ENCODE assay signal across 8 mouse cellular contexts in genomic region chr11:61620762-61621161, GRCm38 (mm10). TPM values are rescaled to one million over a fixed set of nuclear protein-coding genes. Genes with fewer than 3 reads are reported as not detected.
DNase-seq lines count a peak whose midpoint lies in the region; ATAC-seq and TF ChIP-seq lines count a peak whose summit lies in the region.

No protein-coding gene starts in this region.

- no peaks in the 10 kb centered on the region for H3K9me3 ChIP-seq in lung, postnatal 0 days (ENCODE audit: low read length)
- H3K9me3 ChIP-seq in limb, embryonic 14.5 days (ENCODE audit: control insufficient read depth, low read length), result no peaks in the 10 kb centered on the region
- no peaks in the 10 kb centered on the region for H3K9me3 ChIP-seq in stomach, postnatal 0 days (ENCODE audit: control insufficient read depth, low read length)

- peak overlapping the region; percentile 73 for H3K4me3 ChIP-seq in cerebellum, adult 2 months (replicated peaks; ENCODE audit: insufficient read depth, low read depth, low read length)
- H3K4me3 ChIP-seq in lung, postnatal 0 days (ENCODE audit: low read depth, low read length), result peak overlapping the region; percentile 30; the same call in 1 of the 2 replicates
- H3K4me3 ChIP-seq in limb, embryonic 14.5 days (replicated peaks; ENCODE audit: low read length), result peak overlapping the region; percentile 37
- peak overlapping the region; percentile 32; the same call in 1 of the 2 replicates for H3K4me3 ChIP-seq in stomach, postnatal 0 days (ENCODE audit: low read depth, low read length)

- no peaks in the 10 kb centered on the region for H3K36me3 ChIP-seq in lung, postnatal 0 days (ENCODE audit: insufficient read depth, low read length)
- H3K36me3 ChIP-seq in limb, embryonic 14.5 days (ENCODE audit: control insufficient read depth, insufficient read depth, low read length), result no peaks in the 10 kb centered on the region
- no peaks in the 10 kb centered on the region for H3K36me3 ChIP-seq in stomach, postnatal 0 days (ENCODE audit: control insufficient read depth, insufficient read depth, low read length)

- no peaks in the 10 kb centered on the region for H3K27me3 ChIP-seq in cerebellum, adult 2 months (ENCODE audit: control insufficient read depth, insufficient read depth, low read length)
- no peaks in the 10 kb centered on the region for H3K27me3 ChIP-seq in lung, postnatal 0 days (replicated peaks; ENCODE audit: insufficient read depth, low read length)
- no peaks in the 10 kb centered on the region for H3K27me3 ChIP-seq in limb, embryonic 14.5 days (ENCODE audit: control insufficient read depth, insufficient read depth, low read length)
- no peaks in the 10 kb centered on the region for H3K27me3 ChIP-seq in stomach, postnatal 0 days (ENCODE audit: control insufficient read depth, insufficient read depth, low read length)

- no peak for DNase-seq in cerebellum, adult 2 months
- no peak for DNase-seq in cerebellum, postnatal 4 days (ENCODE audit: low spot score in 2 of 2)
- no peak for DNase-seq in lung, postnatal 0 days (ENCODE audit: low spot score)
- no peak for DNase-seq in lung, postnatal 25 days (ENCODE audit: low spot score)
- DNase-seq in limb, embryonic 14.5 days (ENCODE audit: low spot score), result no peak
- DNase-seq in stomach, postnatal 0 days (ENCODE audit: low spot score), result no peak
- no peak for DNase-seq in ovary, postnatal 14 days (ENCODE audit: low spot score)
- no peak for DNase-seq in thymus, postnatal 14 days

- WGBS in cerebellum, adult 2 months, result 54% methylated on average over 8 of the region's 8 CpGs
- 55% methylated on average over 8 of the region's 8 CpGs for WGBS in lung, postnatal 0 days
- WGBS in limb, embryonic 14.5 days, result 63% methylated on average over 8 of the region's 8 CpGs
- WGBS in stomach, postnatal 0 days, result 52% methylated on average over 8 of the region's 8 CpGs

- H3K4me1 ChIP-seq in cerebellum, adult 2 months (ENCODE audit: control insufficient read depth, insufficient read depth, low read length), result no peaks in the 10 kb centered on the region; the same call in 1 of the 2 replicates
- peaks cover 12% of the 10 kb centered on the region; the same call in 1 of the 2 replicates for H3K4me1 ChIP-seq in lung, postnatal 0 days (ENCODE audit: insufficient read depth, low read depth, low read length)
- H3K4me1 ChIP-seq in limb, embryonic 14.5 days (ENCODE audit: control insufficient read depth, insufficient read depth, low read length), result peaks cover 12% of the 10 kb centered on the region
- no peaks in the 10 kb centered on the region for H3K4me1 ChIP-seq in stomach, postnatal 0 days (replicated peaks; ENCODE audit: control insufficient read depth, insufficient read depth)

- H3K27ac ChIP-seq in cerebellum, adult 2 months (ENCODE audit: insufficient read depth, low read length), result 0 out of 2 replicates have a peak overlapping the region, but pooled peaks have one; percentile 83
- peak overlapping the region; percentile 83; the same call in 1 of the 2 replicates for H3K27ac ChIP-seq in lung, postnatal 0 days (ENCODE audit: low read length)
- peak overlapping the region; percentile 67; the same call in 1 of the 2 replicates for H3K27ac ChIP-seq in limb, embryonic 14.5 days (replicated peaks; ENCODE audit: low read depth, low read length)
- no peak overlapping the region for H3K27ac ChIP-seq in stomach, postnatal 0 days (replicated peaks)

- TF ChIP-seq CTCF in cerebellum, adult 2 months (IDR thresholded peaks at IDR 0.05; ENCODE audit: borderline replicate concordance, insufficient read depth, low read depth, low read length), result no peak
- no peak for TF ChIP-seq CTCF in lung, postnatal 0 days (IDR thresholded peaks at IDR 0.05)
- no peak for TF ChIP-seq CTCF in stomach, postnatal 0 days (IDR thresholded peaks at IDR 0.05; ENCODE audit: low read depth)

- no peak for TF ChIP-seq EP300 in lung, postnatal 0 days (IDR thresholded peaks at IDR 0.05)
- TF ChIP-seq EP300 in stomach, postnatal 0 days (optimal IDR thresholded peaks at IDR 0.05), result no peak

- no peak for TF ChIP-seq POLR2A in cerebellum, adult 2 months (IDR thresholded peaks at IDR 0.05; ENCODE audit: borderline replicate concordance, insufficient read depth, low read length)
- TF ChIP-seq POLR2A in limb, embryonic 14.5 days (IDR thresholded peaks at IDR 0.05; ENCODE audit: borderline replicate concordance, extremely low read depth, insufficient read depth, insufficient read length), result no peak

- ATAC-seq in lung, postnatal 0 days, result no peak
- ATAC-seq in limb, embryonic 14.5 days (ENCODE audit: low FRiP score, low read depth), result no peak
- ATAC-seq in stomach, postnatal 0 days (ENCODE audit: low FRiP score, low TSS enrichment), result no peak

- 0 out of 2 replicates have a peak overlapping the region, but pooled peaks have one; percentile 32 for H3K9ac ChIP-seq in lung, postnatal 0 days (replicated peaks; ENCODE audit: low read depth)
- H3K9ac ChIP-seq in limb, embryonic 14.5 days (ENCODE audit: low read depth, low read length, severe bottlenecking), result peak overlapping the region; percentile 54
- peak overlapping the region; percentile 59 for H3K9ac ChIP-seq in stomach, postnatal 0 days (ENCODE audit: low read length)

- peak overlapping the region; percentile 72 for H3K4me2 ChIP-seq in lung, postnatal 0 days (replicated peaks; ENCODE audit: low read depth, low read length)
- peak overlapping the region; percentile 86 for H3K4me2 ChIP-seq in limb, embryonic 14.5 days (replicated peaks; ENCODE audit: low read depth, low read length, severe bottlenecking)
- H3K4me2 ChIP-seq in stomach, postnatal 0 days (replicated peaks; ENCODE audit: low read depth), result peak overlapping the region; percentile 63

RNA-seq across cellular contexts. Expression of gene Grap, which starts 32.3 kb away (rescaled TPM):
- 4.9 and 5.4 TPM in 2 replicates for polyA plus RNA-seq in cerebellum, adult 2 months (2012; rRNA removed)
- 71.8 and 72.1 TPM in 2 replicates for polyA plus RNA-seq in lung, postnatal 0 days (2015; fragmentation: Nextera tagmentation; extraction: Ambion mirVana)
- polyA plus RNA-seq in limb, embryonic 14.5 days (2012; rRNA removed), result 4.7 and 5.1 TPM in 2 replicates
- 4.9 and 5.6 TPM in 2 replicates for polyA plus RNA-seq in limb, embryonic 14.5 days (2014; fragmentation: Nextera tagmentation; extraction: Ambion mirVana)
- 4.6 and 4.9 TPM in 2 replicates for polyA plus RNA-seq in stomach, postnatal 0 days (2015; fragmentation: Nextera tagmentation; extraction: Ambion mirVana)

RNA-seq across cellular contexts. Expression of gene Epn2, which starts 41.3 kb away (rescaled TPM):
- polyA plus RNA-seq in cerebellum, adult 2 months (2012; rRNA removed), result 123 and 132 TPM in 2 replicates
- polyA plus RNA-seq in lung, postnatal 0 days (2015; fragmentation: Nextera tagmentation; extraction: Ambion mirVana), result 41.0 and 47.7 TPM in 2 replicates
- polyA plus RNA-seq in limb, embryonic 14.5 days (2012; rRNA removed), result 35.1 and 40.6 TPM in 2 replicates
- polyA plus RNA-seq in limb, embryonic 14.5 days (2014; fragmentation: Nextera tagmentation; extraction: Ambion mirVana), result 31.1 and 39.8 TPM in 2 replicates
- polyA plus RNA-seq in stomach, postnatal 0 days (2015; fragmentation: Nextera tagmentation; extraction: Ambion mirVana), result 15.8 and 17.8 TPM in 2 replicates

Comparison
In these comparisons a context has a peak if more than half of its experiments do, and no peak if none do; other contexts are left out.
1. RNA of gene Grap, which starts 32.3 kb away (polyA plus RNA-seq): 71.8 to 72.1 TPM in lung, postnatal 0 days; 4.7 to 5.6 TPM in limb, embryonic 14.5 days, 4.9 to 5.4 TPM in cerebellum, adult 2 months and 4.6 to 4.9 TPM in stomach, postnatal 0 days; every median in the first group is over 10 times any median in the second.
2. Peak in every context shown above with its lines, with median percentiles within 50 percentile points of each other: H3K4me3 ChIP-seq, H3K4me2 ChIP-seq and H3K9ac ChIP-seq.